In genomic region chr13:72625236-72625950, GRCm38 (mm10) we compare ENCODE assay signal across 9 mouse cellular contexts. TPM values are rescaled to one million over a fixed set of nuclear protein-coding genes. Genes with fewer than 3 reads are reported as not detected.
A peak's percentile ranks its signal among the peaks of the same experiment; 100 is the strongest.
DNase-seq lines count a peak whose midpoint lies in the region; ATAC-seq and TF ChIP-seq lines count a peak whose summit lies in the region.
"Had no signal": no experiment of that assay in that cellular context is flagged by ENCODE, and none has a peak within 500 bp of the region (broad histone marks: within the 10 kb centered on the region; RNA-seq: fewer than 3 reads in every experiment).

No protein-coding gene starts in this region.

- WGBS in heart, embryonic 10.5 days, result 6% methylated on average over 28 of the region's 28 CpGs
- 7% methylated on average over 28 of the region's 28 CpGs for WGBS in heart, embryonic 13.5 days
- whole genome bisulfite sequencing in limb, embryonic 12.5 days, result 4% methylated on average over 28 of the region's 28 CpGs
- WGBS in thymus, adult 2 months, result 16% methylated on average over 28 of the region's 28 CpGs

- H3ac ChIP-seq in myocyte (ENCODE audit: control insufficient read depth, insufficient read length), result no peak overlapping the region

- no peak overlapping the region for H3K27ac ChIP-seq in heart, embryonic 10.5 days
- H3K27ac ChIP-seq in heart, embryonic 13.5 days (replicated peaks), result no peak overlapping the region
- H3K27ac ChIP-seq in limb, embryonic 12.5 days, result no peak overlapping the region
- H3K27ac ChIP-seq in thymus, adult 2 months (ENCODE audit: control insufficient read depth, insufficient read depth, low read length), result no peak overlapping the region

- peaks cover 6% of the 10 kb centered on the region for H3K79me2 ChIP-seq in myocyte (ENCODE audit: control insufficient read depth, insufficient read depth)

- H3K9me3 ChIP-seq in heart, embryonic 10.5 days, result no peaks in the 10 kb centered on the region
- H3K9me3 ChIP-seq in heart, embryonic 13.5 days, result no peaks in the 10 kb centered on the region
- no peaks in the 10 kb centered on the region for H3K9me3 ChIP-seq in limb, embryonic 12.5 days

- ATAC-seq in heart, embryonic 13.5 days (ENCODE audit: extremely low read depth, insufficient number of reproducible peaks, low FRiP score, low TSS enrichment), result no peak
- ATAC-seq in limb, embryonic 12.5 days (ENCODE audit: insufficient number of reproducible peaks, insufficient read depth, low FRiP score, low TSS enrichment, low read depth), result no peak

- H3K36me3 ChIP-seq in heart, embryonic 10.5 days, result no peaks in the 10 kb centered on the region
- no peaks in the 10 kb centered on the region for H3K36me3 ChIP-seq in heart, embryonic 13.5 days
- no peaks in the 10 kb centered on the region for H3K36me3 ChIP-seq in limb, embryonic 12.5 days
- H3K36me3 ChIP-seq in myocyte (ENCODE audit: control insufficient read depth, insufficient read depth), result no peaks in the 10 kb centered on the region
- H3K36me3 ChIP-seq in thymus, adult 2 months (ENCODE audit: control insufficient read depth, insufficient read depth, low read length), result no peaks in the 10 kb centered on the region

- H3K27me3 ChIP-seq in heart, embryonic 10.5 days (ENCODE audit: insufficient read depth, poor library complexity, severe bottlenecking), result peaks cover 96% of the 10 kb centered on the region
- H3K27me3 ChIP-seq in heart, embryonic 13.5 days (replicated peaks), result peaks cover 95% of the 10 kb centered on the region
- peaks cover 93% of the 10 kb centered on the region for H3K27me3 ChIP-seq in limb, embryonic 12.5 days
- H3K27me3 ChIP-seq in myocyte (ENCODE audit: control insufficient read depth, insufficient read depth, insufficient read length), result no peaks in the 10 kb centered on the region
- H3K27me3 ChIP-seq in thymus, adult 2 months (ENCODE audit: control insufficient read depth, insufficient read depth, low read length), result peaks cover 6% of the 10 kb centered on the region; the same call in 1 of the 2 replicates

- peaks cover 29% of the 10 kb centered on the region for H3K4me1 ChIP-seq in heart, embryonic 10.5 days
- H3K4me1 ChIP-seq in heart, embryonic 13.5 days, result peaks cover 23% of the 10 kb centered on the region
- H3K4me1 ChIP-seq in limb, embryonic 12.5 days (replicated peaks), result peaks cover 33% of the 10 kb centered on the region
- no peaks in the 10 kb centered on the region for H3K4me1 ChIP-seq in thymus, adult 2 months (replicated peaks; ENCODE audit: control insufficient read depth, insufficient read depth, low read length)

- intact Hi-C loops in heart, postnatal 25 days (cut with DNase I), result loop anchor here (2.0 kb wide), 1 partner anchor 663 kb away; the partner anchor contains the start of gene Irx1

- H3K4me2 ChIP-seq in heart, embryonic 13.5 days, result peak overlapping the region; percentile 89
- H3K4me2 ChIP-seq in limb, embryonic 12.5 days, result no peak overlapping the region
- H3K4me2 ChIP-seq in myocyte (ENCODE audit: low read depth), result peak overlapping the region; percentile 67

- no peak for TF ChIP-seq POLR2A in myocyte (IDR thresholded peaks at IDR 0.05; ENCODE audit: insufficient read length, low read depth)
- TF ChIP-seq POLR2A in thymus, adult 2 months (IDR thresholded peaks at IDR 0.05; ENCODE audit: control insufficient read depth, extremely low read depth, insufficient read depth, low read length, poor library complexity), result no peak

- DNase-seq in heart, embryonic 10.5 days (ENCODE audit: low spot score), result no peak
- DNase-seq in heart, postnatal 25 days (ENCODE audit: low spot score), result no peak
- DNase-seq in thymus, adult 2 months, result no peak
- no peak for DNase-seq in adrenal gland, adult 8-10 months
- no peak for DNase-seq in urinary bladder, adult 18-20 months (ENCODE audit: low spot score in 2 of 2)

- H3K4me3 ChIP-seq in heart, embryonic 10.5 days, result peak overlapping the region; percentile 59
- peak overlapping the region; percentile 46 for H3K4me3 ChIP-seq in heart, embryonic 13.5 days
- peak overlapping the region; percentile 11; the same call in 1 of the 2 replicates for H3K4me3 ChIP-seq in limb, embryonic 12.5 days (replicated peaks)
- peak overlapping the region; percentile 16 for H3K4me3 ChIP-seq in myocyte
- no peak overlapping the region for H3K4me3 ChIP-seq in thymus, adult 2 months (ENCODE audit: control insufficient read depth, insufficient read depth, low read length)

- TF ChIP-seq CTCF in thymus, adult 2 months (IDR thresholded peaks at IDR 0.05; ENCODE audit: borderline replicate concordance, control insufficient read depth, extremely low read depth, insufficient read depth, low read length, poor library complexity), result no peak

- peak overlapping the region; percentile 6; the same call in 1 of the 2 replicates for H3K9ac ChIP-seq in heart, embryonic 13.5 days
- no peak overlapping the region for H3K9ac ChIP-seq in limb, embryonic 12.5 days (replicated peaks)

TF ChIP-seq in myocyte, 11 proteins besides CTCF, POLR2A, EP300 and RAD21:
- peak in 1 of 3 experiments; percentile 12 for TF ChIP-seq MYOG (IDR thresholded peaks at IDR 0.05; ENCODE audit: control insufficient read depth in 1 of 3, insufficient read depth in 1 of 3, insufficient read length in 2 of 3, low read depth in 2 of 3)
- no peak for TF ChIP-seq CEBPB (IDR thresholded peaks at IDR 0.05; ENCODE audit: insufficient read depth, poor library complexity, severe bottlenecking)
- TF ChIP-seq SRF (IDR thresholded peaks at IDR 0.05; ENCODE audit: control insufficient read depth, insufficient read length, low read depth), result no peak

RNA-seq across cellular contexts. Expression of gene Irx2, which starts 3.2 kb away (rescaled TPM):
- 10.1 and 12.8 TPM in 2 replicates for polyA plus RNA-seq in heart, embryonic 10.5 days (2016; fragmentation: Nextera tagmentation; extraction: Ambion mirVana)
- total RNA-seq in heart, postnatal 25 days (2021), result 1 to 10 TPM; 4.5 to 5.0 TPM
- polyA plus RNA-seq in heart, embryonic 13.5 days (2015; fragmentation: Nextera tagmentation; extraction: Ambion mirVana), result 9.3 and 12.6 TPM in 2 replicates
- 8.7 and 9.5 TPM in 2 replicates for polyA plus RNA-seq in limb, embryonic 12.5 days (2016; fragmentation: Nextera tagmentation; extraction: Ambion mirVana)
- 4.4 TPM for polyA plus RNA-seq in myocyte (2012; fragmentation: generic; extraction: Trizol)
- 0.85 and 1.2 TPM in 2 replicates for polyA plus RNA-seq in thymus, adult 2 months (2012; rRNA removed)
- total RNA-seq in adrenal gland, adult 8-10 months (2022), result 1 to 10 TPM in 2 of 4 experiments, under 1 TPM in 2; 0.35 to 2.2 (median 1.0) TPM
- total RNA-seq: hematopoietic stem cell, adult 5-6 weeks had no signal
